Mouse (Mus musculus) lung, postnatal 0 days (tissue): ENCODE measurements around the gene Elfn2.

ENCODE experiments used
- CTCF ChIP-seq: IDR thresholded peaks from 2 replicates; pipeline ENCODE4 v1.5.1; 2016; ENCODE audit warnings: antibody characterized with exemption, mild to moderate bottlenecking
- EP300 ChIP-seq: IDR thresholded peaks from 2 replicates; pipeline ENCODE4 v1.6.1; 2016; ENCODE audit warnings: antibody characterized with exemption, mild to moderate bottlenecking, control low read depth

- TF ChIP-seq CTCF (no peak), EP300 (no peak)
These were observed 22.1 kb upstream of the Elfn2 start for GRCm38 (mm10) chr15:78740662-78741061.
